Mouse (Mus musculus) adrenal gland, postnatal 4 days (tissue): ENCODE data around the gene Clcf1. TPM values are rescaled to one million over a fixed set of nuclear protein-coding genes. Genes with fewer than 3 reads are reported as not detected.

Experiments
- DNase-seq, 2 experiments: peaks; one replicate each; pipeline ENCODE4 v3.0.0; 2021 to 2022; ENCODE audit warnings: low spot score in 2 of 2, mixed read lengths in 2 of 2
- total RNA-seq, 2 experiments: library from RNA; stranded (reverse); gene quantifications; 2 replicates each; pipeline ENCODE4 v1.2.3; 2021

Clcf1 gene
- total RNA-seq, 2 experiments from 2014 or later = 10.0 to 10.7 TPM

DNA sequence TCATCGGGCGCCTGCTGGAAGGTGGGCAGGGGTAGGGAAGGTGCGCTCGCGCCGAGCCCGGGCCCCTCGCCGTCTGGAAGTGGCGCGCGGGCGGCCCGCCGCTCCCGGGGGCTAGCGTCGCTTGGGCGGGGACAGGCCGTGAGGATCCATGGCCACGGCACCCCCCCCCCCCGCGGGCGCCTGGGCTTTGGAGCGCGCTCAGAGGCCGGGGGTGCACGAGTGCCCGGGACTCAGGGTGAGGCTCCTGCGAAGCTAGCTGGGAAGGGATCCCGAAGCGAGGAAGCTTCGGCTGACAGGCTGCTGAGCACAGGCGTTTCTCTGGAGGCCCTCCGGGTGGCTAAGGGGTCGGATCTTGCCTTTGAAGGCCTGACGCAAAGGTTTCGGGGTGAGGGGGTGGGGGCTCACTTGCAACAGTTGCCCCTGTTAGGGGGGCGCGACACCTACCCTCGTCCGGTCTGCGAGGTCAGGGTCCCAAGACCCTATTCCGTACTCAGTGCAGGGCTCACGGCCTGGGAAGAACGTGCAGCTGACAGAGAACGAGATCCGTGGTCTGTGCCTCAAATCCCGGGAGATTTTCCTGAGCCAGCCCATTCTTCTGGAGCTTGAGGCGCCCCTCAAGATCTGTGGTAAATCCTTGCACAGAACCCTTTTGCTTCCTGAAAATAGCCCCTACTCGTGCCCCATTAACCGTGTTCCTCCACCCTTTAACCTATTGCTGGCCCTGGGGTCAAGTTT is 21.6 kb upstream of the Clcf1 start:
- no peak for DNase-seq

GRCm38 (mm10) chr19:4193129-4193528 is 20.9 kb upstream of the Clcf1 start:
- DNase-seq = no peak

- DNase-seq = no peak
Measured at GRCm38 (mm10) chr19:4194021-4194724, 19.9 kb upstream of the Clcf1 start.

- DNase-seq = no peak
Measured at GRCm38 (mm10) chr19:4194776-4195650, 19.0 kb upstream of the Clcf1 start.

DNA sequence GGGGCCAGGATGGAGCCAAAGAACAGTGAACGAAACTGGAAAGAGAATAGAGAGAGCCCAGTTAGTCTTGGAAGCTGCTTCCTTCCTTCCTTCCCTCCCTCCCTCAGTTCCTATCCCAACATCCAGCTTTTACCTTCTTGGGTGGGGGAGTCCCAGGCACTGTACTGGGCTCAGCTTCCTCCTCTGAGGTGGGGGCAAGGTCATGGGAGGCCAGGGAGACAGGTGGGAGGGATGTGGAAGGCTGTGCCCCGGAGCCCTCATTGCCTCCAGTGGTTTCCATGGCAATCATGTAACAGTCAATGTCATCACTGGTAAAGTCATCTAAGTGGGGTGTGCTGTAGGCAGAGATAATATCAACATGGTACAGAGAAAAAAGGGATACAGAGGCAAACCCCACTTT is 18.0 kb upstream of the Clcf1 start:
- DNase-seq = no peak

- DNase-seq = no peak
Measured at GRCm38 (mm10) chr19:4196548-4196947, 17.5 kb upstream of the Clcf1 start.

DNA sequence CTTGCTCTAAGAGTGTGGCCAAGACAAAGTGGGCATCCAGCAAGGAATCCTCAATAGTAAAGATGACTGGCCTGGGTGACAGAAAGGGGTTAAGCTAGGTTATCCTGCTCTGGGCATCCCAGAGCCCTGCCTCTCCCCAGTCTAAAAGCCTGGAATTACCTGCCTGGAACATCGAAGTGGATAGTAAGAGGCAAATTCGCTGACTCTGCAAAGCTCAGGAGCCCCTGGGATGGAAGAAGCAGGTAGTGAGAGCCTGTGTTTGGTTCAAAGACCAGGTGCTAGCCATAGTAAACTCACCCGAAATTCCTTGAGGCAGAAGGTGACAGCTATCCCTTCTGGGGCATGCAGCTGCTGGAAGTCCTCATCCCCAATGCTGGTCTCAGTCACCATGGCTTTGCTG is 16.9 kb upstream of the Clcf1 start:
- DNase-seq = no peak

DNA sequence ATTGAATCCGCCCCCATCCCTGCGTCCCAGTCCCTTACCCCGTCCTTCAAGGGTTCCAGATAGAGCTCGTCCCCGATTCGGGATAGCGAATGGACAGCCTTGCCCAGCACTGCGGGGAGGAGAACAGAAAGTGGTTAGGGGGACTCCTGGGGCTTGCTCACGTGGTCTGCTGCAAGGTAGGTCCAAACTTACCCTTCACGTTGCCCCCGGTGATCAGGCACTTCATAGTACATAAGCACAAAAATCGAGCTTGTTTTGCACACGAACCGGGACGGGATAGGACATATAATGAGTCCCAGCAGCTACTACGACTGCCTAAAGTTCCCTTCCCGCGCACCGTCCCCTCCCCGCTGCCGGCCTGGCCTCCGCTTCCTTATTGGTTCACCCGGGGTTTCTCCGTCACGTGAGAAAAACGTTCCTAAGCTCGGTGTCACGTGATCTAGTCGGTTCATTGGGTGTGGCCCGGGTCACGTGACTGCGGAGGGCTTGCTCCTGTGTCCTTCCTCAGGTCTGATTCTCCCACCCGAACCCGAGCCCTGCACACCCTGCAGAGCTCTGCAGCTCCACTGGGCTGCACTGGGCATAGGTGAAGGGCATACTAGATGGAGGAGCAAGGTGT is 12.6 kb upstream of the Clcf1 start, which contains the start of gene Rad9a:
Rad9a (minus strand) TSS at position 372 of the 619 bp plus-strand sequence.
- DNase-seq = peak; percentile 86 to 89

DNA sequence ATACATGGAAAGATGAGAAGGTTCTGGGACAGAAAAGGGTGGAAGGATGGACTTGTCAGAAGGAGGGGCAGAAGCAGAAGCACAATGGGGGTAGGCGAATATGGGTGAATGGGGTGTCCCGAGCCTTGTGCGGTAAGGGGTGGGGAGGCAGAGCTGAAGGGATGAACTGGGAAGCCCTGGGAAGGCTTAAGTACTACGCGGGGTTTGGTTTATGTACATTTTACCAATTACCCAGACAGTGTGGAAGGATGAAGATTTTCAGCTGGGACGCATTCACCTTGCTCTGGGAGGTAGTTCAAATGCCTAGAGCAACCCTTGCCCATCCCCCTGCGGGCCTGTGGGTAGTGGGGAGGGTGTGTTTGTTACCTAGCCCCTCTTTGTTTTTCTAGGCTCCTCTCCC is 11.9 kb upstream of the Clcf1 start:
- DNase-seq = no peak

DNA sequence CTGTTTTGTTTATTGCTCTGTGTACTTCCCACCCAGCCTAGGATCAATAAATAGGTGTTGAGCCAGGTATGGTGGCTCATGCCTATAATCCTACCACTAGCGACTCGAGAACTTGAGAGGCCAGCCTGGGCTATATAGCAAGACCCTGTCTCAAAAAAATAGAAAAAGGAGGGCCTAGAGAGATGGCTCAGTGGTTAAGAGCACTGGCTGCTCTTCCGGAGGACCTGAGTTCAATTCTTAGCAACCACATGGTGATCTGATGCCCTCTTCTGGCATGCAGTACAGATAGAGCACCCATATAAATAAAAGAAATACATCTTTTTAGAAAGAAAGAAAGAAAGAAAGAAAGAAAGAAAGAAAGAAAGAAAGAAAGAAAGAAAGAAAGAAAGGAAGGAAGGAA is 10.9 kb upstream of the Clcf1 start:
- DNase-seq = no peak

- DNase-seq = no peak
Measured at GRCm38 (mm10) chr19:4203604-4204326, 10.3 kb upstream of the Clcf1 start.

- no peak for DNase-seq
Measured at GRCm38 (mm10) chr19:4204889-4205288, 9.1 kb upstream of the Clcf1 start.

GRCm38 (mm10) chr19:4206971-4207370 is 7.1 kb upstream of the Clcf1 start:
- DNase-seq = peak in 1 of 2 experiments; percentile 64

DNA sequence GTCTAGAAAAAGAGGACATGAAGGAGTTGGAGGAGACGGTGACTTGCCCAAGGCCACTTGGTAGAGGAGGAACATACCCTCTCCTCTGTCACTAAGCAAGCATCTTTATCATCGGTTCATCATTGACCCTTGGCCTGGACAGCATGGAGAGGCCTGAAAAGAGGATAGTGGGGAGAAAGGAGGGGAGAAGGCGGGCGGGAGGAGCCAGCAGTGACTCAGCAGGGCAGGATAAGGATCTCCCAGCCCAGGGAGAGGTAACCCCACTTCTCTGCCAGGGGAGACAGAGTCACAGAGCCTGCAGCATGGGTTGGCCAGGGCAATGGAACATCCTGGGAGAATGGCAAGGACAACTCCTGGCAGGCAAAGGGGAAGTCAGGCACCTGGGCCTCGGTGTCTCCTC is 5.5 kb upstream of the Clcf1 start:
- no peak for DNase-seq

DNA sequence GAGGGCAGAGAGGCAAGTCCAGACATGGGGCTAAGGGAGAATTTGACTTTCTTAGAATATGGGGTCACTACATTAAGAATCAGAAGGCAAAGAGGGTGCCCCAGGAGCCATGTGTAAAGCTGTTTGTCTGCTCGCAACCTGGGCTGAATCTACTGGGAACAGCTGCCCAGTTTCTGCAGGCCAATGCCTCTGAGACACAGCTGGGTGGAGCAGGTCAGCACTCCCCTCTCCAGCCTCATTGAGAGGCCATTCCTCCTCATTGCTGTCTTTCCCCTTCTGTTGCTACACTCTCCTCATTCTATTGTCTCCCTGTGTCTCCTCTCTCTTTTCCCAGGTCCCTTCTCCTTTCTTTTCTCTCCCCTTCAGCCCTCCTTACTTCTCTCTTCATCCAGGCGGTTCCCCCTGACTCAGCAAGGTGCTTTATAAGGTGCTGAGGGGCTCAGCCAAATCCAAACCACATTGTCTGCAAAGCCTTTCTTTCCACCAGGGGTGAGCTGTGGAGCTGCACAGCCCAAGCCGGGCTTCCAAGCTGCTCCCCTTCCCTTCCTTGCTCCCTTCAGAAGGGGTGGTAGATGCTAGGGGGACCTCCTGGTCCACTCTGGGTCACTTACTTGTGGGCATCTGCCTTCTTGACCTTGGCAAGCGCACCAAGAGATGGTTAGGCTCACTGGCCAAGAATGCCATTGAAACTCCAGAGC is 2.0 kb upstream of the Clcf1 start:
- DNase-seq = no peak

- DNase-seq = no peak
Measured at GRCm38 (mm10) chr19:4213524-4213974, 489 bp upstream of the Clcf1 start.

GRCm38 (mm10) chr19:4214771-4215450 is 873 bp downstream of the Clcf1 start:
- no peak for DNase-seq

DNA sequence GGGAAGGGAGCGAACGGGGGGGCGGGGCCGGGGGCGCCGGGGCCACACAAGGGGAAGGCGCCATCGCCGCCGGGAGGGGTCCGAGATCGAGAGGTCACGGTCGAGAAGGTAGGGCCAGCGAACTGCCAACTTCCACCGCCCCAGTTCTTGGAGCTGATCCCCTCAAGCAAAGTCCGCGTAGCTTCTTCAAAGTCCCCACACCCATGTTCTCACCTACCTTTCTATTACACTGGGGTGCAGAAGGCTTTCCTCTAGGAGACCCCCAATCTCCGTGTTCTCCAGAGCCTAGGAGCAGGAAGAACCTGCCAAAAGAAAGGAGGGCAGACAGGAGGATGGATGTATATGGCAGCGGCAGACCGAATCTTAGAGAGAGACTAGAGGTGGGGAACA is 1.4 kb downstream of the Clcf1 start:
- no peak for DNase-seq

DNA sequence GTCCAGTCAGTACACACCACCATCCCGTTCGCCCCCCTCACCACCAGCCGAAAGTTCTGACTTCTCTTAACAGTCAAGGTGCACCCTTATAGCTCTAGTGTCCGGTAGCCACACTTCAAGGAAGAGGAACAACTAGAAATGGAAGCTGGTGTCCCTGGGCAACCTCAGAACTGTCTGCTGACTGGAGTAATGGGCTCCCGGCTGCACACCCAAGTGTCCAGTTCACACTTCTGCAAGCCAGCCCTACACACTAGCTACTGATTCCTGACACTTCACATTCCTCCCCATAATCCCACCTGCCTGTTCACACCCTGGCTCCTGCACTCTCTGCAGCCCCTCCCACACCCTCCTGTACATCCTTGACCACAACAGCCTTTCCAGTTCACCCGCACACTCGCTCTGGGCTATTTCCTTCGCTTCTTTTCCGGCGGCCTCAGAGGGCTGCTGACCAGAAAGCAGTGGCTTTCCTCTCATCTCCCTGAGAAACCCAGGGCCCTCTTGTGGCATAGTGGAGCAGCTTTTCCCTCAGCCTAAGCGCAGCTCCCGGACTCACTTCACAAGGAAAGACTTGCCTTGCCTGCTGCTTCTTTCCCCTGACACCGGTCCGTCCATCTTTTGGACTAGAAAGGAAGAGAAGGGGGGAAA is 2.1 kb downstream of the Clcf1 start:
- DNase-seq = no peak
